Mouse (Mus musculus) liver, embryonic 14.5 days (tissue): ENCODE results near the gene Zfp92. TPM values are rescaled to one million over a fixed set of nuclear protein-coding genes. Genes with fewer than 3 reads are reported as not detected.

Experiments used
- ATAC-seq: fragments of 200-750 bp; cut with Nextera tagmentation; 2 replicates; pipeline ENCODE4 v1.8.0; 2017; ENCODE audit warnings: moderate number of reproducible peaks, mild to moderate bottlenecking, moderate library complexity; ENCODE audit not compliant: insufficient read depth
- DNase-seq, 3 experiments: peaks; one replicate each; pipeline ENCODE4 v3.0.0-alpha.2; 2012 to 2013; ENCODE audit warnings: low read depth in 3 of 3, low spot score in 3 of 3
- H3K27ac ChIP-seq: fragments of 300-500 bp; sonication (generic); 2 replicates; pipeline ENCODE4 v1.5.1; 2014; ENCODE audit warnings: moderate library complexity, mild to moderate bottlenecking, control low read depth, inconsistent platforms
- H3K27me3 ChIP-seq: fragments of 300-500 bp; sonication (generic); 2 replicates; pipeline ENCODE4 v1.6.1; 2014; ENCODE audit warnings: mild to moderate bottlenecking, low read length, moderate library complexity; ENCODE audit not compliant: control insufficient read depth, insufficient read depth
- H3K36me3 ChIP-seq: fragments of 300-500 bp; sonication (generic); replicated peaks from 2 replicates; pipeline ENCODE4 v1.6.1; 2014; ENCODE audit warnings: low read depth; ENCODE audit not compliant: control insufficient read depth, insufficient read depth
- H3K4me1 ChIP-seq, 2 experiments: fragments of 200-500 bp in 1 of 2; fragments of 300-500 bp in 1 of 2; sonication (generic) in 1 of 2; replicated peaks; 2 replicates each; pipeline ENCODE4 v1.6.1; 2012 to 2014; ENCODE audit warnings: antibody characterized with exemption in 1 of 2, inconsistent platforms in 1 of 2, low read length in 1 of 2; ENCODE audit not compliant: control insufficient read depth in 2 of 2, insufficient read depth in 2 of 2
- H3K4me2 ChIP-seq: fragments of 300-500 bp; sonication (generic); 2 replicates; pipeline ENCODE4 v1.6.1; 2014; ENCODE audit warnings: low read depth, mild to moderate bottlenecking, control low read depth, moderate library complexity
- H3K4me3 ChIP-seq, 2 experiments: fragments of 200-500 bp in 1 of 2; fragments of 300-500 bp in 1 of 2; sonication (generic) in 1 of 2; 2 replicates each; pipeline ENCODE4 v1.5.1; 2012 to 2014; ENCODE audit warnings: low read depth in 2 of 2, low read length in 2 of 2, mild to moderate bottlenecking in 2 of 2, control low read depth in 1 of 2, inconsistent platforms in 1 of 2, moderate library complexity in 1 of 2; ENCODE audit not compliant: insufficient read depth in 1 of 2
- H3K9ac ChIP-seq: fragments of 300-500 bp; sonication (generic); replicated peaks from 2 replicates; pipeline ENCODE4 v1.6.1; 2014; ENCODE audit warnings: mild to moderate bottlenecking, control low read depth, moderate library complexity
- H3K9me3 ChIP-seq: fragments of 300-500 bp; sonication (generic); 2 replicates; pipeline ENCODE4 v1.6.1; 2016; ENCODE audit warnings: low read length, mixed read lengths; ENCODE audit not compliant: control insufficient read depth
- CTCF ChIP-seq: IDR thresholded peaks from 2 replicates; pipeline ENCODE4 v1.5.1; 2016; ENCODE audit warnings: antibody characterized with exemption, low read depth, control low read depth
- EP300 ChIP-seq: IDR thresholded peaks from 2 replicates; pipeline ENCODE4 v1.6.1; 2016; ENCODE audit warnings: antibody characterized with exemption, low read depth
- WGBS: fragments of 180-500 bp; shearing (Covaris S2); extraction: QIAGEN DNeasy Blood & Tissue Kit; methylation state at CpG from one replicate; pipeline ENCODE4 v1.1.7; 2014; ENCODE audit not compliant: insufficient replicate concordance; 5-methylcytosine and 5-hydroxymethylcytosine counted together
- polyA plus RNA-seq, 2 experiments: library from polyadenylated mRNA; depleted of rRNA in 1 of 2; stranded (reverse) in 1 of 2; unstranded in 1 of 2; fragments of >200 nt; fragmentation: Nextera tagmentation in 1 of 2; extraction: Ambion mirVana in 1 of 2; gene quantifications; 2 replicates each; pipeline versions ENCODE4 v1.2.1 to v1.2.3; 2012 to 2014

Gene Zfp92
- polyA plus RNA-seq, 2 experiments: 0.01 TPM; not detected in 1

- Histone ChIP-seq H3K9me3 (no peaks in the 10 kb centered on the region), H3K27me3 (no peaks in the 10 kb centered on the region), H3K4me1 (no peaks in the 10 kb centered on the region), H3K9ac (no peak overlapping the region), H3K4me2 (no peak overlapping the region), H3K4me3 (no peak overlapping the region), H3K27ac (no peak overlapping the region), H3K36me3 (no peaks in the 10 kb centered on the region)
- TF ChIP-seq CTCF (no peak), EP300 (no peak)
- ATAC-seq (no peak), DNase-seq (no peak)
- WGBS: 58% methylated on average over 5 of the region's 5 CpGs
Measured at GRCm38 (mm10) chrX:73432850-73433249, 22.0 kb downstream of the Zfp92 start.

DNA sequence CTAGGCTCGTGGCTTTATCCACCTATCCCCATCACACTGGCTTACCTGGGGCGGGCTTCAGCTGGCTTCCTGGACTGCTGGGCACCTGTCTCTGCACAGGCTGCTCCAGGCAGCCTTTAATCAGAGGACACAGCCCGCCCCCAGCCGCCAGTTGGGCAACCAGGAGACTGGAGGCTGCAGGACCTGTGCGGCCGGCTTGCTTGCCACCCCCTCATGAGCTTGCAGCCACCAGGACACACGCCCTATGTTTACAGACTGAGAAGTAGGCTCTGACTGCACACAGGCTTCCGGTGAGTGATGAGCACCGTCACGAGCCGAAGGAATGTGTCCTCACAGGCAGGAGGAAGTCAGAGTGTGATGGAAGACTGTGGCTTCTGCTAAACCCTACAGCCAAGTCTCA lies 24.4 kb downstream of the Zfp92 start, which contains the start of gene Trex2:
Gene Trex2 (minus strand): TSS at position 93 of the 400 bp plus-strand sequence.
- H3K27me3 ChIP-seq: no peaks in the 10 kb centered on the region
- 55% methylated on average over 11 of the region's 11 CpGs for WGBS
- H3K27ac ChIP-seq: no peak within 1 kb of the TSS
- no peak within 1 kb of the TSS for H3K4me2 ChIP-seq
- no peaks in the 10 kb centered on the region for H3K9me3 ChIP-seq
- ATAC-seq (no peak), DNase-seq (no peak)
- no peak within 1 kb of the TSS for H3K9ac ChIP-seq
- TF ChIP-seq CTCF (no peak), EP300 (no peak)
- H3K36me3 ChIP-seq: no peaks in the 10 kb centered on the region
- H3K4me1 ChIP-seq: no peaks in the 10 kb centered on the region
- H3K4me3 ChIP-seq: no peak within 1 kb of the TSS

DNA sequence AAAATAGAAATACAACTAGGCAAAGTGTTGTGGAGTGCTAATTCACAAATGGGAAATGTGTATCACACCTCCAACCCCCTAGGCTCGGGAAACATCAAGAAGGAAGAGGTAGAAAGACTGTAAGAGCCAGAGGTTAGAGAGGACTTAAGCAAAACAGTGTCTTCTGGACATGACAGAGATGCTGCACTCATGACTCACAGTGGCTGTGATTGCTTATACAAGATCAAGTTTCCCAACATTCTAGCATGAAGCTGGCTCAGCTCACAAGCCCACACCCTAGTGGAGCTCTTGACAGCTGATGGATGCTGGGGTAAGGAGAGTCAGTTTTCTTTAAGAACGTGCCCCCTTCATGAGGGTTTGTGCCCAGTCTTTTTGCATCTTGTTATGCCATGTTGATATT lies 30.5 kb downstream of the Zfp92 start:
- ATAC-seq (no peak), DNase-seq (no peak)
- WGBS: 48% methylated on average over 2 of the region's 2 CpGs
- Histone ChIP-seq H3K36me3 (no peaks in the 10 kb centered on the region), H3K4me2 (no peak overlapping the region), H3K27ac (no peak overlapping the region), H3K4me1 (no peaks in the 10 kb centered on the region), H3K9me3 (no peaks in the 10 kb centered on the region), H3K9ac (no peak overlapping the region), H3K27me3 (no peaks in the 10 kb centered on the region), H3K4me3 (no peak overlapping the region)
- TF ChIP-seq CTCF (no peak), EP300 (no peak)

DNA sequence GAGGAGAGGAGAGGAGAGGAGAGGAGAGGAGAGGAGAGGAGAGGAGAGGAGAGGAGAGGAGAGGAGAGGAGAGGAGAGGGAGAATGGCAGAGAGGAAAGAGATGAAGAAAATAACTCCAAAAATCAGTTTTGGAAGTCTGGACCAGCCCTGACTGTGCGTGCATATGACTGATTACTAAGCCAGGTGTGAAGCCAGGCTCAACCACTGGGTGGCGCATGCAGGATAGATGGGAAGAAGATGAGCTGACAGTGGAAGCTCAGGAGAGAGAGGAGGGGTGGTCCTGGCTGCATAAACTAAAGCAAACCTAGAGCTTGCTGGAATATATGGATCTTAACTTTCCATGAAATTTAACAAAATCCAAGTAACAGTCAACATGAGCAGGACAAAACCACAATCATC lies 41.1 kb downstream of the Zfp92 start:
- H3K4me3 ChIP-seq: no peak overlapping the region
- H3K27ac ChIP-seq: no peak overlapping the region
- no peak overlapping the region for H3K4me2 ChIP-seq
- TF ChIP-seq CTCF: peak; percentile 81
- no peak for TF ChIP-seq EP300
- ATAC-seq: no peak
- 21% methylated on average over 2 of the region's 2 CpGs for WGBS
- no peaks in the 10 kb centered on the region for H3K4me1 ChIP-seq
- DNase-seq: peak in 1 of 3 experiments; percentile 30
- no peaks in the 10 kb centered on the region for H3K36me3 ChIP-seq
- no peak overlapping the region for H3K9ac ChIP-seq
- H3K27me3 ChIP-seq: no peaks in the 10 kb centered on the region
- no peaks in the 10 kb centered on the region for H3K9me3 ChIP-seq

GRCm38 (mm10) chrX:73458877-73459392 lies 48.0 kb downstream of the Zfp92 start, which contains the start of gene Haus7:
Gene Haus7 (minus strand): TSS chrX:73459044.
- peaks cover 0 to 7% of the 10 kb centered on the region in 2 experiments; a peak in 3 of 4 replicates for H3K4me1 ChIP-seq
- TF ChIP-seq EP300 (no peak), CTCF (peak; percentile 57)
- no peaks in the 10 kb centered on the region for H3K27me3 ChIP-seq
- H3K27ac ChIP-seq: no peak within 1 kb of the TSS
- no peaks in the 10 kb centered on the region for H3K36me3 ChIP-seq
- DNase-seq (peak; percentile 86 to 90 (median 89)), ATAC-seq (peak; percentile 100)
- H3K9me3 ChIP-seq: no peaks in the 10 kb centered on the region
- WGBS: 17% methylated on average over 26 of the region's 26 CpGs
- peak within 1 kb of the TSS; percentile 15 for H3K9ac ChIP-seq
- H3K4me3 ChIP-seq: peak within 1 kb of the TSS; percentile 67 to 92
- H3K4me2 ChIP-seq: peak within 1 kb of the TSS; percentile 66
